Mouse (Mus musculus) cerebellum, adult 2 months (tissue): Measurements from ENCODE around the gene Rassf3.

Source experiments
- CTCF ChIP-seq: fragments of 200-500 bp; IDR thresholded peaks from 2 replicates; pipeline ENCODE4 v1.5.1; 2011; ENCODE audit warnings: low read depth, mild to moderate bottlenecking, control low read depth, low read length, moderate library complexity, borderline replicate concordance; ENCODE audit not compliant: insufficient read depth
- POLR2A ChIP-seq: fragments of 200-500 bp; IDR thresholded peaks from 2 replicates; pipeline ENCODE4 v1.6.1; 2011; ENCODE audit warnings: low read length, control low read depth, borderline replicate concordance; ENCODE audit not compliant: insufficient read depth

- TF ChIP-seq POLR2A (no peak), CTCF (no peak)
Observed at GRCm38 (mm10) chr10:121475672-121476146, 438 bp downstream of the Rassf3 start.
